In genomic region chr1:133387539-133388268, GRCm38 (mm10) we compare ENCODE assay signal across 24 mouse cellular contexts. TPM values are rescaled to one million over a fixed set of nuclear protein-coding genes. Genes with fewer than 3 reads are reported as not detected.
DNase-seq lines count a peak whose midpoint lies in the region; TF ChIP-seq lines count a peak whose summit lies in the region.
"Had no signal": no experiment of that assay in that cellular context is flagged by ENCODE, and none has a peak within 500 bp of the region (broad histone marks: within the 10 kb centered on the region; RNA-seq: fewer than 3 reads in every experiment).

No protein-coding gene starts in this region.

- H3K4me1 ChIP-seq in heart, embryonic 10.5 days = peaks cover 39% of the 10 kb centered on the region
- H3K4me1 ChIP-seq in heart, adult 2 months (ENCODE audit: control insufficient read depth, insufficient read depth, low read length) = peaks cover 1% of the 10 kb centered on the region; the same call in 1 of the 2 replicates
- H3K4me1 ChIP-seq in E14TG2a.4 (replicated peaks; ENCODE audit: low read depth, low read length) = peaks cover 92% of the 10 kb centered on the region
- H3K4me1 ChIP-seq in lung, adult 2 months (ENCODE audit: control insufficient read depth, insufficient read depth, low read length) = peaks cover 7% of the 10 kb centered on the region

- H3K27ac ChIP-seq in heart, embryonic 10.5 days = no peak overlapping the region
- H3K27ac ChIP-seq in heart, adult 2 months = no peak overlapping the region
- H3K27ac ChIP-seq: gastrocnemius, adult 2 months; left cerebral cortex, adult 2 months; liver, embryonic 14.5 days; stomach, embryonic 15.5 days had no signal

- no peak for TF ChIP-seq EP300 in heart, adult 2 months (IDR thresholded peaks at IDR 0.05; ENCODE audit: insufficient read depth, low read depth, low read length)

- H3K36me3 ChIP-seq in heart, embryonic 10.5 days = peaks cover 54% of the 10 kb centered on the region
- H3K36me3 ChIP-seq in heart, adult 2 months (ENCODE audit: control insufficient read depth, insufficient read depth, low read length) = no peaks in the 10 kb centered on the region; the same call in 1 of the 2 replicates
- peaks cover 76% of the 10 kb centered on the region for H3K36me3 ChIP-seq in E14TG2a.4 (ENCODE audit: insufficient read depth, low read length)

- peak overlapping the region; percentile 28; the same call in 1 of the 2 replicates for H3K4me3 ChIP-seq in heart, embryonic 10.5 days
- H3K4me3 ChIP-seq in heart, adult 2 months = no peak overlapping the region
- 0 out of 2 replicates have a peak overlapping the region, but pooled peaks have one; percentile 17 for H3K4me3 ChIP-seq in E14TG2a.4 (replicated peaks; ENCODE audit: low read length)
- no peak overlapping the region for H3K4me3 ChIP-seq in lung, adult 2 months (replicated peaks; ENCODE audit: extremely low read depth, low read depth, low read length)
- H3K4me3 ChIP-seq: gastrocnemius, adult 2 months; left cerebral cortex, adult 2 months; limb, embryonic 10.5 days; megakaryocyte, embryonic 14.5 days; stomach, embryonic 15.5 days had no signal

- no peak for TF ChIP-seq POLR2A in heart, adult 2 months (IDR thresholded peaks at IDR 0.05; ENCODE audit: insufficient read depth, low read depth, low read length)
- TF ChIP-seq POLR2A in lung, adult 2 months (IDR thresholded peaks at IDR 0.05; ENCODE audit: borderline replicate concordance, extremely low read depth, low read depth, low read length) = no peak

- H3K27me3 ChIP-seq in heart, embryonic 10.5 days (ENCODE audit: insufficient read depth, poor library complexity, severe bottlenecking) = peaks cover 20% of the 10 kb centered on the region
- H3K27me3 ChIP-seq in heart, adult 2 months (ENCODE audit: control insufficient read depth, insufficient read depth, low read length) = no peaks in the 10 kb centered on the region
- no peaks in the 10 kb centered on the region for H3K27me3 ChIP-seq in E14TG2a.4 (ENCODE audit: insufficient read depth, low read length)
- H3K27me3 ChIP-seq: Patski; stomach, embryonic 15.5 days had no signal

- no peak for TF ChIP-seq CTCF in heart, adult 2 months (IDR thresholded peaks at IDR 0.05)
- no peak for TF ChIP-seq CTCF in E14TG2a.4 (conservative IDR thresholded peaks at IDR 0.05; ENCODE audit: low read length)
- TF ChIP-seq CTCF in lung, adult 2 months (IDR thresholded peaks at IDR 0.05; ENCODE audit: insufficient read depth, low read length) = no peak

- no peak overlapping the region for H3K9ac ChIP-seq in heart, adult 2 months (ENCODE audit: low read depth, low read length)
- H3K9ac ChIP-seq: liver, embryonic 14.5 days; stomach, embryonic 15.5 days had no signal

- DNase-seq in heart, embryonic 10.5 days (ENCODE audit: low spot score) = no peak
- no peak for DNase-seq in heart, adult 2 months
- DNase-seq in layer of hippocampus, adult 18-20 months (ENCODE audit: low spot score in 2 of 2) = peak; percentile 61 to 62
- no peak for DNase-seq in layer of hippocampus, postnatal 10 days (ENCODE audit: low spot score in 2 of 2)
- peak; percentile 52 for DNase-seq in brain, adult 2 months (ENCODE audit: low read depth, low spot score)
- DNase-seq in lung, adult 2 months = no peak
- DNase-seq: adrenal gland, adult 8-10 months; cerebellum, adult 9-11 months; gastrocnemius, adult 2 months; kidney, adult 11 months; retina, postnatal 1 day; thymus, adult 18-20 months; thymus, postnatal 4 days had no signal

- H3K9me3 ChIP-seq in heart, embryonic 10.5 days = no peaks in the 10 kb centered on the region
- H3K9me3 ChIP-seq in E14TG2a.4 (ENCODE audit: low read length) = no peaks in the 10 kb centered on the region
- H3K9me3 ChIP-seq: limb, embryonic 10.5 days; stomach, embryonic 15.5 days had no signal

- 42% methylated on average over 19 of the region's 19 CpGs for WGBS in heart, embryonic 10.5 days
- WGBS in heart, adult 2 months = 66% methylated on average over 19 of the region's 19 CpGs
- 69% methylated on average over 19 of the region's 19 CpGs for WGBS in lung, adult 2 months

- no peaks in the 10 kb centered on the region for H3K79me2 ChIP-seq in heart, adult 2 months (replicated peaks; ENCODE audit: control insufficient read depth, insufficient read depth, low read length)

- intact Hi-C loops in heart, adult 2 months (cut with DNase I) = no loop called here

RNA-seq across cellular contexts. Expression of gene Etnk2, which starts 24.3 kb away (rescaled TPM):
- 1.5 and 2.1 TPM in 2 replicates for polyA plus RNA-seq in heart, embryonic 10.5 days (2016; fragmentation: Nextera tagmentation; extraction: Ambion mirVana)
- under 1 TPM; 0.29 to 0.93 TPM for total RNA-seq in heart, adult 2 months (2021)
- polyA plus RNA-seq in heart, adult 2 months (2012; rRNA removed) = 0.70 and 0.84 TPM in 2 replicates
- 1 to 10 TPM; 1.0 to 2.1 TPM for total RNA-seq in layer of hippocampus, adult 18-20 months (2021)
- total RNA-seq in layer of hippocampus, postnatal 10 days (2021) = 1 to 10 TPM; 5.3 to 7.3 TPM
- 0.59 and 0.93 TPM in 2 replicates for polyA plus RNA-seq in lung, adult 2 months (2012; rRNA removed)
- total RNA-seq: granulocyte monocyte progenitor cell, adult 5-6 weeks; monocyte, adult 5-6 weeks had no signal

RNA-seq across cellular contexts. Expression of gene Sox13, which starts 36.5 kb away (rescaled TPM):
- 4.2 and 8.5 TPM in 2 replicates for polyA plus RNA-seq in heart, embryonic 10.5 days (2016; fragmentation: Nextera tagmentation; extraction: Ambion mirVana)
- total RNA-seq in heart, adult 2 months (2021) = 10 to 100 TPM; 15.3 to 16.2 TPM
- polyA plus RNA-seq in heart, adult 2 months (2012; rRNA removed) = 24.7 and 28.5 TPM in 2 replicates
- total RNA-seq in layer of hippocampus, adult 18-20 months (2021) = 1 to 10 TPM; 7.4 to 7.9 TPM
- 10 to 100 TPM in 1 of 2 experiments, 1 to 10 TPM in 1; 9.2 to 10.3 TPM for total RNA-seq in layer of hippocampus, postnatal 10 days (2021)
- polyA plus RNA-seq in lung, adult 2 months (2012; rRNA removed) = 134 and 144 TPM in 2 replicates
- total RNA-seq: monocyte, adult 5-6 weeks had no signal

RNA-seq across cellular contexts. Expression of gene Ren1, which starts 37.4 kb away (rescaled TPM):
- polyA plus RNA-seq in heart, embryonic 10.5 days (2016; fragmentation: Nextera tagmentation; extraction: Ambion mirVana) = 0.11 and 0.34 TPM in 2 replicates
- total RNA-seq in heart, adult 2 months (2021) = under 1 TPM in 1 of 2 experiments, not detected in 1; 0.14 TPM
- 0.23 and 0.41 TPM in 2 replicates for polyA plus RNA-seq in heart, adult 2 months (2012; rRNA removed)
- under 1 TPM in 1 of 2 experiments, not detected in 1; 0.20 TPM for total RNA-seq in layer of hippocampus, adult 18-20 months (2021)
- total RNA-seq in layer of hippocampus, postnatal 10 days (2021) = under 1 TPM in 1 of 2 experiments, not detected in 1; 0.37 TPM
- 0.07 TPM in 2 replicates for polyA plus RNA-seq in lung, adult 2 months (2012; rRNA removed)
- total RNA-seq: granulocyte monocyte progenitor cell, adult 5-6 weeks; left cerebral cortex, adult 2 months; monocyte, adult 5-6 weeks had no signal
- polyA plus RNA-seq: forebrain, embryonic 16.5 days; limb, embryonic 10.5 days; neural tube, embryonic 11.5 days; Patski had no signal

Comparison
In these comparisons a context has a peak if more than half of its experiments do, and no peak if none do; other contexts are left out.
1. DNase-seq: peak in layer of hippocampus, adult 18-20 months (2 of 2) and brain, adult 2 months (single experiment); none in heart, embryonic 10.5 days (single experiment), heart, adult 2 months (0 of 2), layer of hippocampus, postnatal 10 days (0 of 2) and lung, adult 2 months (single experiment).
2. H3K4me3 ChIP-seq: peak in heart, embryonic 10.5 days (single experiment) and E14TG2a.4 (single experiment); none in heart, adult 2 months (single experiment) and lung, adult 2 months (single experiment).